Mouse (Mus musculus): Measurements from ENCODE around the gene Fam83e.

The Fam83e gene

DNA sequence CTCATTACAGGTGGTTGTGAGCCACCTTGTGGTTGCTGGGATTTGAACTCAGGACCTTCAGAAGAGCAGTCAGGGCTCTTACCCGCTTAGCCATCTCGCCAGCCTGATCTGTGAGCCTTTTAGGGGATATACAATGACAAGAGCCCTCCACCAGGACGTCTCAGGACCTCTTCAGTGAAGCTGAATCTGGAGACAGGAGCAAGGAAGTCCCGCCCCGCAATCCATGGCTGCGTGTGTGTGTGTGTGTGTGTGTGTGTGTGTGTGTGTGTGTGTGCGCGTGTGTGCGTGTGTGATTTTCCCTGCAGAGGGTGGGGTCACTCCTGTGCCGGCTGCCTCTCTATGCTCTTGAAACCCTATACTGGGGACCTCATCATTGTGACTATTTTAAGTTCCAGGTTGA lies 18.8 kb downstream of the Fam83e start:
- no peak for DNase-seq (ENCODE audit: low spot score in 2 of 2)

DNA sequence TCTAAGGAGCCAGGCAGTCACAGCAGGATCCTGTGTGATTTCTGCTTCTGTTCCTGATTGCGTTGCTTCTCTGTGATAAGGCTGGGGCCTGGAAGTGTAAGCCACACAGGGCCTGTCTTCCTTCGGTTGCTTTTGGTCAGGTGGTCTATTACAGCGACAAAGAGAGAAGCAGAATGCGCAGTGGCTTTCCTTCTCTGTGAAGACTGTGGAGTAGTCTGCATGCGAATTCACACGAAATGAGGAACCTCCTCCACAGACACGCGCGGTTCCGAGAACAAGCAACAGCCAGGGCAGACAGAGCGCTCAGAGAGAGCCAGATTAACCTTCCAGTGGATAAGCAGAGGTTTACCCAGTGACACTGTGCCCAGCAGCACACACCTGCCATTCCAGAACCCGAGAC lies 20.3 kb downstream of the Fam83e start:
- no peak for DNase-seq (ENCODE audit: low spot score in 2 of 2)

DNA sequence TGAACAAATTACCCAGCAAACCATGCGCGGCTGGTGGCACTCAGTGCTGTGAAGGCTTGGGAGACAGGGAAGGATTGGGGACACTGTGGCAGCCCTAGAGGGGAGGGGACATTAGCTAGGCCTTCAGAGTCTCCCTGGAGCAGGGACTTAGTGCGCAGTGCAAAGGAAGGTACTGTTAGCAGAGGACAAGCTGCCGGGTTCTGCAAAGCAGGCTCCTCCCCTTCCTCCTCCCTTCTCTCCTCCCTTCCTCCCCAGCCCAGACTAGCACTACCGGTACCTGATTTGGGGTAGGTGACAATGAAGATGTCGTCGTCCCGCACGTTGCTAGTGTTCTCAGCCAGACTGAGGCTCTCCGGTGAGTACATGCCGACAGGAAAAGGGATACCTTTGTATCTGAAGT lies 20.8 kb downstream of the Fam83e start:
- DNase-seq (ENCODE audit: low spot score in 2 of 2) = peak; percentile 44 to 55

DNA sequence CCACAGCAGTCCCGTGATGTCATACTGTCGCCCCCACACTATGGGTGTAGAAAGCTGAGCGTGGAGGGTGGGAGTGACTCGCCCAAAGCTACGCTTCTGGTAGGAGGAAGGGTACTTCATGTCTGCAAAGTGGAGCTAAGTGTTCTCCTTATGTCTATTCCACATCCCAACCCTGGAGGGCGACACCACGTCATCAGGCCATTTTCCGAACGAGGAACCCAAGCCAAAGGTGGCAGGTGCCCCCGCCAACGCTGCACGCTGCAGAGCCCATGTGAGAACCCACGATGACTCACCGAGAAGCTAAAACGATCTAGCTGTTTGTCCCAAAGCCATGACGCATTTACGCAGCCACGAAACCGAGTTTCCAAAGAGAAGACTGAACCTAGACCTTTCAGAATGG lies 21.3 kb downstream of the Fam83e start:
- DNase-seq (ENCODE audit: low spot score in 2 of 2) = peak; percentile 82 to 88

DNA sequence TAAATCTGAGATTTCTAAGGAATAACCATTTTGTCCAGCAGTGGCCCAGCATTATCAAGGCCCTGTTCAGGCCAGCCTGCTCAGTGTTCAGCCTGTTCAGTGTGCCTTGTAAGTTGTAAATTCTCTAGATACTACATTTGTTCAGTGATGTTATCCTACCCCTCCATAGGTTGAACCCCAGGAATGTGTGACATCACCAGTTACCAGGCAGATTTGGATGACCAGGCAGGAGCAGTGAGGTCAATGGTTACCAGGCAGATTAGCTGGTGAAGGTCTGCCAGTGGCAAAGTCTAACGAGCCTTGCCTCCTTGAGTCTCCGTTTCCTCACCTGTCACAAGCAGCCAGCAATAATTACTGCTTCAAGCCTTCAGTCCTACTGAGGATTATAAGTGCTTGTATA lies 23.4 kb downstream of the Fam83e start:
- DNase-seq (ENCODE audit: low spot score in 2 of 2) = peak; percentile 58 to 69

DNA sequence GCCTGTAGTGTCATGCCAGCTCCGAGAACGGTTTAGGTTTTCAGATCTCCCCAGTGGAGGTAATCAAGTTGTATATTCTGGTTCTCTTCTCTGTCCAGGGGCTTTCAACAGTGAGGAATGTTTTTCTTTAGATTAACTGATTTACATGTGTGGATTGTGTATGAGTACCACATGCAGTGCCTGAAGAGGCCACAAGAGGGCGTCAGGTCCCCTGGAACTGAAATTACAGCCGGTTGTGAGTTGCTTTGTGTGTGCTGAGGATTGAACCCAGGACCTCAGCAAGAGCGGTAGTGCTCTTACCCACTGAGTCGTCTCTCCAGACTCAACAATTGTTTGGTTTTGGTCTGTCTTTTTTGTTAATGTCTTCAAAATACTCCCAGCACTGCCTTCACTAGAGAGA lies 25.5 kb downstream of the Fam83e start:
- DNase-seq (ENCODE audit: low spot score in 2 of 2) = no peak

DNA sequence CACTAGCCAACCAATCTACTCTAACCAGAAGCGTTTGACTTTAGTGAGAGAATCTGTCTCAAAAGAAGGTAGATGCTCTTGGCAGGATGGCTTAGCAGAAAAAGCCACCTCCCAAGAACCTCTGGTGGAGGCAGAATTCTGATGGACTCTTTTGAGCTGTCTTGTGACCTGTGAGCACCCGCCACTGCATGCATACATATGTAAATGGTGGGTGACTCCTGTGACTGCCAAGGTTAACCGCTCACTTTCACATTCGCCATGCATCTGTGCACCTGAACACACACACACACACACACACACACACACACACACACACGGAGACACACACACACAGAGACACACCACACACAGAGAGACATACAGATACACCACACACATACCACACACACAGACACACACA lies 26.4 kb downstream of the Fam83e start:
- DNase-seq (ENCODE audit: low spot score in 2 of 2) = no peak

DNA sequence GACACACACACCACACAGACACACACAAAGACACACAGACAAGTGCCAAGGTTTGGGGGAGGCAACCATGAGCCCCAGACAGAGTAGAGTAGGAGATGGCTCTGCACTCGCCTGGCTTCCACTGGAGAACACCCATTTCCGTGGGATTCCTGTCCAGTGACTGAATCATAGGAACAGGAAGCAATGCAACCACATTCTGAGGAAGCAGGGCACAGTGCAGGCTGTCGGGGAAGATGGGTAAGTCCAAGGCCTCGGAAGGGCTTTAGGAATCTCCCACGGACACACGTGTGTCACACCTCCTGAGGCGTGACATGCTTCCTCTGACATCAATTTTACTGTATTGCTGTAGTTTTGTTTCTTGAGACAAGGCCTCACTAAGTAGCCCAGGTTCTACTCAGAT lies 27.1 kb downstream of the Fam83e start:
- no peak for DNase-seq (ENCODE audit: low spot score in 2 of 2)

DNA sequence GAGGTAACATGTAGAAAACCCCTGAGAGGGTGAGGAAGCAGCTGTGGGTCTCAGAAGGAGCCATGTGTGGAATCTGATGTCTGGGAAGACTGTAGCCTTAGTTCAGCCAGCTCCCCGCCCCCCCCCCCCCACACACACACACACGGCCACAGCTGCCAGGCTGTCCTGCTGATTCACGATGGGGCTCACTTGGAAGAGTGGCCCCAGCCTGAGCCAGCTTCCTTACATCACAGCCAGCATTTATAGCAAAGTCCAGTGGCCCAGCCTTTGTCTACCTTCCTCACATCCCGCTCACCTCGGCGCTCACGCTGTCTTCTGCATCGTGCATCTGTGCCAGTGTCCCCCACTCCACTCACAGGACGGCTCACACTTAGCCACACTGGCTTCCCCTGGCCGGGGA lies 28.4 kb downstream of the Fam83e start:
- DNase-seq (ENCODE audit: low spot score in 2 of 2) = peak in 1 of 2 experiments; percentile 29

DNA sequence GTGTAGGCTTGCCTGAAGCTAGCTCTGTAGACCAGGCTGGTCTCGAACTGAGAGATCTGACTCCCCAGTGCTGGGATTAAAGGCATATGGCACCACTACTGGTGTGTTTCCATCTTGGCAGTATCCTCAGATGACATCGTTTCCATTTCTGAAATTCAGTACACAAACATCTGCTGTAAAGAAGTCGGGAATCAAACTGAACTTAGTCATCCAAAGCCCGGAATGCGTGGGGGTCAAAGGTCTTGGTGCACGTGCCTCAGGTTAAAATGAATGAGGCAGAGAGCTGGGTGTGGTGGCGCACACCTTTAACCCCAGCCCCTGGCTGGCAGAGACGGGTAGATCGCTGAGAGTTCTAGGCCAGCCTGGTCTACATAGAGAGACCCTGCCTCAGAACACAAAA lies 29.1 kb downstream of the Fam83e start:
- DNase-seq (ENCODE audit: low spot score in 2 of 2) = no peak

DNA sequence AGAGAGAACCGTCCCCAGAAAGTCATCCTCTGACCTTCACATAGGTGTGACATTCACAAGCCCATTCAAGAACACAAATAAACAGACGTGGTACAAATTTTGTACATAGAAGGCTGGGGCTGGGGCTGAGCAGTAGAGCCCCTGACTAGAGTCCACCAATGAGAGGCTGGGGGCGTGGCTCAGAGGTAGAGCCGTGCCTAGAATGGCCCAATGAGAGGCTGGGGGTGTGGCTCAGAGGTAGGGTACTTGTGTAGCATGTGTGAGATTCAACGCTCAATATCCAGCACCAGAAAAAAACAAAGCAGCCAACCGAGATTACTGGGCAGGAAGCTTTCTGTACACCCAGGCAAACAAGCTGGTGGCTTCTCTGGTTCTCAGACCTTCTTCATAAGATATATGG lies 34.7 kb downstream of the Fam83e start:
- no peak for DNase-seq (ENCODE audit: low spot score in 2 of 2)

DNA sequence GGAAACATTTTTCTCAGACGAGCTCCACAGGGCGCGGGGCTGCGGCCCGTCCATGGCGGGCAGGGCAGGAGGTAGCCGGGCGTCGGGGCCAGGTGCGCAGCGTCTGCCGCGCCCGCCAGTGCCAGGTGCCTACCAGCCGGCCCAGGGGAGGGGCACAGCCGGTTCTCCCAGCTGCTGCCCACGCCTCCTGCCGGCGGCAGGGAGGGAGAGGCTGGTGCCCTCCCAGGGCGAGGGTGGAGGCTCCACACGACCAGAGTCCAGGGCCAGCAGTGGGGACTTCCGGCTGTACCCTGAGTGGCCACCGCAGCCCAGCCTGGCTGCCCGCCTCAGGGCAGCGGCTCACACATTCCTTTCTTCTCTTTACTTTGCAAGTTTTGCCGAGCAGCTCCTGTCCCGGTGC lies 38.4 kb downstream of the Fam83e start:
- DNase-seq (ENCODE audit: low spot score in 2 of 2) = peak; percentile 51 to 71

DNA sequence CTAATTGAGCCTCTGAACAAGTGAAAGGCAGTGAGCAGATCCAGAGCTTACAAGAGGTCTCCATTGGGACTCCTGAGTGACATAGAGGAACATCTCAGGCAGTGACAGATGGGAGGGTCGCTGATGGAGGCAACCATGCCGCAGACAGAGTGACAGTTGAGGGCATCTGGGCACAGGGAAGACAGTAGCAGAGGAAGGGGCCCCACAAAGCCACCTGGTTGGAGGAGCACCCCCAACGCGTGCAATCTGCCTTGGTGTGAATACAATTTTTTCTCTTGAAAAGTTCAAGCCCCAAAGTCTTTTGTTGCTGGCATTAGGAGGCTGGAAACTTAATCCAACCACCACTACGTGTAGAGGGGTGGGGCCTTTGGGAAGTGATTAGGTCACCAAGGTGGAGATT lies 39.1 kb downstream of the Fam83e start:
- no peak for DNase-seq (ENCODE audit: low spot score in 2 of 2)

DNA sequence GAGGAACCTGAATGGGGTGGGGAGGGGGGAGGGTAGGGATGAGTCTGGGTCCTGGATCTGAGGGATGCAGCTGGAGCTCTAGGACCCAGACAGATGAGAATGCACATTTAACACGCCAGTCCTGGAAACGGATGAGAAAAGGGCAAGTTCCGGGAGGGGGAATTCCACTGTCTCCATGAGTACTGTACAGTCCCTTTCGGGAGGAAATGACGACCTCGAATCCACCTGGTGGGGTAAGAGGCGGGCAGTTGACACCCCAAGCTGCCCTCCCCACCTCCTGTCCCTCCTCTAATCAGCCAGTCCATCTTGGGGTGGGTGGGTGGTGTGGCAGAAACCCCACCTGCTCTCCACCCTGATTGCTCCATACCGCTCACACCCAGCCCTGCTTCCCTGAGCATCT lies 45.0 kb downstream of the Fam83e start:
- DNase-seq (ENCODE audit: low spot score in 2 of 2) = no peak

DNA sequence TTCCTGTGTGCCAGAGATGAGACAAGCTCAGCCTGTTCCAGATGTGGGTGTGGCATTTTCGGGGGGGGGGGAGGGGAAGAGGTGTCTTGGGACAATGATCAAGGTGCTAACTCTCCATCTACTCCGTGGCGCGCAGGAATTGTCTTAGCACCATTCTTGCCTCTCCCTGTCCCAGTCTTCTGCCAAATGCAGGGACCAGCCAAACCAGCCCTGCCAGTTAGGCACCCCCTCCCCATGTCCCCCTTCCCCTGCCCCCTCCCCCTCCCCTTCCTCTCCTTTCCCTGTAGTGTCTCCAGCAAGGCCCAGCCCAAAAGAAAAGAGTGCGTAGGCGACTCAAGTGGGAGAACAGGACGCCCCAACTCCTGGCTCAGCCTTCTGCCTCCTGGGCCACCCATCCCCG lies 45.8 kb downstream of the Fam83e start:
- no peak for DNase-seq (ENCODE audit: low spot score in 2 of 2)

DNA sequence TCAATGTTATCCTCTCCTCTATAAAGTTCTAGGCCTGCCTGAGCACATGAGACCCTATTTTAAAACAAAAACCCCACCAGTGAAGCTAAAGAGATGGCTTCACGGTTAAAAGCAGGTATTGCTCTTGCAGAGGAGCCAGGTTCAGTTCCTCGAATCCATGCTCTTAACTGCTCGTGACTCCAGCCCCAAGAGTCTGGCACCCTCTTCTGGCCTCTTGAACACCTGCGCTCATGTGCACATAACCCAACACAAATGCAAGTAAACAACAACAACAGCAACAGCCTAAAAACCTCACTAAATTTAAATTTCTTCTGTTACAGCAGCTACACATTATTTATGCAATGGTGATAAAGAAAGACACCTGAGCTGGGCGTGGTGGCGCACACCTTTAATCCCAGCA lies 46.5 kb downstream of the Fam83e start:
- DNase-seq (ENCODE audit: low spot score in 2 of 2) = no peak

DNA sequence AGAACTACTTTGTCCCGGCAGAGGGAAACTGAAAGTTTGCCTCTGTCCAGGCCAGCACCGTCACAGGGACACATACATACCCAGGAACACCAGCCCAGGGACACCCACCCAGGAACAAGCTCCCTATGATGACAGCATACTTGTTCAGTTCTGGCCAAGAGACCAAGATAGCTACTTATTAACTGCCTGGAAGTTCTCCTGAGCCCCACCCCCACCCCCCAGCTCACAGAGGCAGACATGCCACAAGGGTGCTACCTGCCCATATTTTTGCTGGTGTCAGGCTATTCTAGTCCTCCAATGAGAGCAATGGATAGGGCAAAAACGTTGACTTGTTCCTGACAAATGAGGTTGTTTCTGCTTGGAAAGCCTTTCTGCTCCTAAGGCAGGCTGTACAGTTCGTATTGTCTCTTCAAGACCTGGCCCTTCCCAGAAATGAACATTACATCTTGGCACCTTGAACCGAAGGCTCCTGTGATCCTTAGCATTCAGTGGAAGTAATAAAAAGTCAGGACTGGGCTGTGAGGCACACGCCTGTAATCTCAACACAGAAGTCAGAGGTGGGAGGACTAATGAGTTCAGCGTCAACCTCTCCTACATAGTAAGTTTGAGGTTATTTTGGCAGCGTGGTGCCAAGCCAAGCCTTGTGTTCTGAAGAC lies 49.5 kb downstream of the Fam83e start:
- DNase-seq (ENCODE audit: low spot score in 2 of 2) = no peak

DNA sequence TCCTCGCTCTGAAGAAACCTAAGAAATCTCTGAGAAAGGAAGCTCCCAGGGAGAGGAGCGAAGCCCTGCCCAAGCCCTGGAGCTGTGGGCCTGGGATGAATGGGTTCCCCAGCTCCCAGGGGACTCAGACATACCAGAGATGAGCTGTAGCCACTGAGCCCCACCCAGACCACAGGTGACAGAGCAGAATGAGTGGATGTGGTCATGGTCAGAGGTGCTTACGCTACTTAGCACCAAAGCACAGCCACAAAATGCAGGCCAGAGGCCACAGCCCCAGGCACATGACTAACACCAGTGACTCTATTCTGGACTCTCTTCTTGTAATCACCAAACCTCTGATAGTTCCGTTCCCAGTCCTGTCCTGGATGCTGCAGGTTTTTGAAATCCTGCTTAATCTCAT lies 50.1 kb downstream of the Fam83e start:
- peak; percentile 76 to 91 for DNase-seq (ENCODE audit: low spot score in 2 of 2)

DNA sequence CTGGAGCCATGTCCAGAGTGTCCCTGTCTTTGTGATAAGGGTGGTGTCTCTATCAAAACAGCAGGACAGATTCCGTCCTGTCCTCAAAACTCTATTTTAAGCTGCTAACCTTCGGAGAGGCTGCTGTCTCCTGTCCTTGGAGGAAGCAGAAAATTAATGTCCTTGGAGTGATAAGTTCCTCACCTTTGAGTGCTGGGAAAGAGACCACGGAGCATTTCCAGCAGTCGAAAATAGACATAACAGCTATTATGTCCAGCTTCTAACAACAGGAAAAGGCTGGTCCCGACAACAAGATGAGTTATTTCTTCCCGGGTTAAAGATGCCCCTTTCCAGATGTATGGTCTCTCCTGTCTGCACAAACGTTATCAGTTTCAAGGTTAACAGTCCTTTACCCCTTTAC lies 54.2 kb downstream of the Fam83e start:
- DNase-seq (ENCODE audit: low spot score in 2 of 2) = no peak

All from natural killer cell, adult 2 months (primary cell).